Mouse (Mus musculus) forebrain, embryonic 11.5 days (tissue): ENCODE results near the gene Susd3. TPM values are rescaled to one million over a fixed set of nuclear protein-coding genes. Genes with fewer than 3 reads are reported as not detected.
A peak's percentile ranks its signal among the peaks of the same experiment; 100 is the strongest.

Experiments used
- ATAC-seq: fragments of 200-750 bp; cut with Nextera tagmentation; replicated peaks from 2 replicates; pipeline ENCODE4 v1.8.0; 2017; ENCODE audit warnings: moderate TSS enrichment; ENCODE audit not compliant: low FRiP score
- DNase-seq: peaks from one replicate; pipeline ENCODE4 v3.0.0-alpha.2; 2017; ENCODE audit warnings: low spot score
- H3K27ac ChIP-seq: fragments of 300-500 bp; sonication (generic); 2 replicates; pipeline ENCODE4 v1.5.1; 2014; ENCODE audit warnings: low read depth, low read length
- H3K27me3 ChIP-seq: fragments of 300-500 bp; sonication (generic); 2 replicates; pipeline ENCODE4 v1.6.1; 2014; ENCODE audit warnings: mild to moderate bottlenecking, low read length, mixed read lengths; ENCODE audit not compliant: control insufficient read depth, insufficient read depth
- H3K36me3 ChIP-seq: fragments of 300-500 bp; sonication (generic); 2 replicates; pipeline ENCODE4 v1.6.1; 2014; ENCODE audit warnings: mild to moderate bottlenecking, low read length, moderate library complexity, mixed read lengths; ENCODE audit not compliant: control insufficient read depth, insufficient read depth
- H3K4me1 ChIP-seq: fragments of 300-500 bp; sonication (generic); replicated peaks from 2 replicates; pipeline ENCODE4 v1.6.1; 2014; ENCODE audit warnings: low read length, mixed read lengths; ENCODE audit not compliant: control insufficient read depth, insufficient read depth
- H3K4me2 ChIP-seq: fragments of 300-500 bp; sonication (generic); 2 replicates; pipeline ENCODE4 v1.6.1; 2014; ENCODE audit warnings: low read depth, mild to moderate bottlenecking, low read length, moderate library complexity, mixed read lengths; ENCODE audit not compliant: severe bottlenecking
- H3K4me3 ChIP-seq: fragments of 300-500 bp; sonication (generic); 2 replicates; pipeline ENCODE4 v1.5.1; 2014; ENCODE audit warnings: low read depth, low read length
- H3K9ac ChIP-seq: fragments of 300-500 bp; sonication (generic); 2 replicates; pipeline ENCODE4 v1.6.1; 2014; ENCODE audit warnings: low read length
- H3K9me3 ChIP-seq: fragments of 300-500 bp; sonication (generic); 2 replicates; pipeline ENCODE4 v1.6.1; 2016; ENCODE audit warnings: low read length, mixed read lengths; ENCODE audit not compliant: control insufficient read depth
- WGBS: fragments of 180-500 bp; shearing (Covaris S2); extraction: QIAGEN DNeasy Blood & Tissue Kit; methylation state at CpG from one replicate; pipeline ENCODE4 v1.1.7; 2014; 5-methylcytosine and 5-hydroxymethylcytosine counted together
- polyA plus RNA-seq: library from polyadenylated mRNA; unstranded; fragments of >200 nt; fragmentation: Nextera tagmentation; extraction: Ambion mirVana; gene quantifications from 2 replicates; pipeline ENCODE4 v1.2.1, GENCODE M21; 2014

Susd3 gene
- polyA plus RNA-seq, 1 experiment from 2014 or later = 1.4 TPM

- Histone ChIP-seq H3K4me1 (no peaks in the 10 kb centered on the region), H3K9me3 (peaks cover 2% of the 10 kb centered on the region; the same call in 1 of the 2 replicates), H3K9ac (no peak overlapping the region), H3K4me2 (no peak overlapping the region), H3K27me3 (no peaks in the 10 kb centered on the region), H3K36me3 (no peaks in the 10 kb centered on the region), H3K27ac (no peak overlapping the region), H3K4me3 (no peak overlapping the region)
- WGBS = 18% methylated on average over 10 of the region's 10 CpGs
- DNase-seq (no peak), ATAC-seq (no peak)
Measured at GRCm38 (mm10) chr13:49224314-49224713, 24.2 kb downstream of the Susd3 start.

- H3K4me2 ChIP-seq = no peak overlapping the region
- no peaks in the 10 kb centered on the region for H3K27me3 ChIP-seq
- H3K9ac ChIP-seq = no peak overlapping the region
- H3K36me3 ChIP-seq = no peaks in the 10 kb centered on the region
- H3K27ac ChIP-seq = no peak overlapping the region
- WGBS = 29% methylated on average over 5 of the region's 5 CpGs
- no peak for DNase-seq
- peaks cover 5% of the 10 kb centered on the region; the same call in 1 of the 2 replicates for H3K4me1 ChIP-seq
- ATAC-seq = no peak
- H3K4me3 ChIP-seq = no peak overlapping the region
- H3K9me3 ChIP-seq = peaks cover 2% of the 10 kb centered on the region; the same call in 1 of the 2 replicates
Measured at GRCm38 (mm10) chr13:49220912-49221311, 27.6 kb downstream of the Susd3 start.

- Histone ChIP-seq H3K36me3 (no peaks in the 10 kb centered on the region), H3K4me1 (peaks cover 5% of the 10 kb centered on the region; the same call in 1 of the 2 replicates), H3K4me2 (no peak overlapping the region), H3K9ac (no peak overlapping the region), H3K27me3 (peaks cover 2% of the 10 kb centered on the region; the same call in 1 of the 2 replicates), H3K27ac (no peak overlapping the region), H3K9me3 (peaks cover 2% of the 10 kb centered on the region; the same call in 1 of the 2 replicates), H3K4me3 (no peak overlapping the region)
- ATAC-seq = no peak
- WGBS = 79% methylated on average over 4 of the region's 4 CpGs
- no peak for DNase-seq
Measured at GRCm38 (mm10) chr13:49219367-49219766, 29.1 kb downstream of the Susd3 start.

- no peak for ATAC-seq
- Histone ChIP-seq H3K36me3 (no peaks in the 10 kb centered on the region), H3K27ac (no peak overlapping the region), H3K9me3 (peaks cover 2% of the 10 kb centered on the region; the same call in 1 of the 2 replicates), H3K4me1 (peaks cover 5% of the 10 kb centered on the region; the same call in 1 of the 2 replicates), H3K9ac (no peak overlapping the region), H3K4me3 (no peak overlapping the region), H3K4me2 (no peak overlapping the region), H3K27me3 (peaks cover 2% of the 10 kb centered on the region; the same call in 1 of the 2 replicates)
- no peak for DNase-seq
- 20% methylated on average over 3 of the region's 3 CpGs for WGBS
Measured at GRCm38 (mm10) chr13:49218651-49219050, 29.9 kb downstream of the Susd3 start.

- H3K4me1 ChIP-seq = peaks cover 5% of the 10 kb centered on the region; the same call in 1 of the 2 replicates
- H3K4me3 ChIP-seq = no peak overlapping the region
- ATAC-seq = no peak
- no peak for DNase-seq
- H3K36me3 ChIP-seq = no peaks in the 10 kb centered on the region
- H3K4me2 ChIP-seq = no peak overlapping the region
- no peak overlapping the region for H3K9ac ChIP-seq
- 49% methylated on average over 9 of the region's 9 CpGs for WGBS
- no peak overlapping the region for H3K27ac ChIP-seq
- H3K27me3 ChIP-seq = peaks cover 2% of the 10 kb centered on the region; the same call in 1 of the 2 replicates
- H3K9me3 ChIP-seq = peaks cover 2% of the 10 kb centered on the region; the same call in 1 of the 2 replicates
Measured at GRCm38 (mm10) chr13:49216808-49217561, 31.5 kb downstream of the Susd3 start.

GRCm38 (mm10) chr13:49216220-49216552, 32.3 kb downstream of the Susd3 start:
- Histone ChIP-seq H3K9me3 (peaks cover 2% of the 10 kb centered on the region; the same call in 1 of the 2 replicates), H3K27me3 (peaks cover 2% of the 10 kb centered on the region; the same call in 1 of the 2 replicates), H3K4me3 (peak overlapping the region; percentile 59), H3K4me1 (peaks cover 10% of the 10 kb centered on the region), H3K36me3 (no peaks in the 10 kb centered on the region), H3K27ac (no peak overlapping the region), H3K4me2 (peak overlapping the region; percentile 87), H3K9ac (peak overlapping the region; percentile 14; the same call in 1 of the 2 replicates)
- DNase-seq (no peak), ATAC-seq (peak; percentile 68; the same call in 1 of the 2 replicates)
- WGBS = 2% methylated on average over 17 of the region's 17 CpGs

- DNase-seq (peak; percentile 95), ATAC-seq (peak; percentile 92)
- Histone ChIP-seq H3K9me3 (no peaks in the 10 kb centered on the region), H3K36me3 (no peaks in the 10 kb centered on the region), H3K4me1 (peaks cover 10% of the 10 kb centered on the region), H3K27me3 (peaks cover 2% of the 10 kb centered on the region; the same call in 1 of the 2 replicates), H3K27ac (no peak within 1 kb of the TSS), H3K9ac (peak within 1 kb of the TSS; percentile 69), H3K4me2 (peak within 1 kb of the TSS; percentile 87), H3K4me3 (peak within 1 kb of the TSS; percentile 59)
- WGBS = under 1% methylated on average over 76 of the region's 78 CpGs
Measured at GRCm38 (mm10) chr13:49215504-49216219, 32.8 kb downstream of the Susd3 start, which contains the start of gene Card19. Gene Card19 (minus strand): TSS chr13:49216037.

- H3K4me1 ChIP-seq = peaks cover 10% of the 10 kb centered on the region
- peaks cover 2% of the 10 kb centered on the region; the same call in 1 of the 2 replicates for H3K27me3 ChIP-seq
- peak overlapping the region; percentile 69 for H3K9ac ChIP-seq
Measured at GRCm38 (mm10) chr13:49215128-49215503, 33.4 kb downstream of the Susd3 start.

More at GRCm38 (mm10) chr13:49215128-49215503, 33.4 kb downstream of the Susd3 start:
- Histone ChIP-seq H3K36me3 (no peaks in the 10 kb centered on the region), H3K4me3 (peak overlapping the region; percentile 59), H3K27ac (no peak overlapping the region), H3K4me2 (peak overlapping the region; percentile 87), H3K9me3 (no peaks in the 10 kb centered on the region)
- DNase-seq (no peak), ATAC-seq (no peak)
- 12% methylated on average over 5 of the region's 5 CpGs for WGBS
